Mouse (Mus musculus): ENCODE results near the gene Pdcd2l.
"Not testable (repeated sequence)": the region's sequence is repeated elsewhere in the genome, so short reads cannot be mapped to it uniquely, and the experiment has no call there.

The Pdcd2l gene

GRCm38 (mm10) chr7:34213281-34213680 is 16.8 kb upstream of the Pdcd2l start:
- no peak for DNase-seq

DNA sequence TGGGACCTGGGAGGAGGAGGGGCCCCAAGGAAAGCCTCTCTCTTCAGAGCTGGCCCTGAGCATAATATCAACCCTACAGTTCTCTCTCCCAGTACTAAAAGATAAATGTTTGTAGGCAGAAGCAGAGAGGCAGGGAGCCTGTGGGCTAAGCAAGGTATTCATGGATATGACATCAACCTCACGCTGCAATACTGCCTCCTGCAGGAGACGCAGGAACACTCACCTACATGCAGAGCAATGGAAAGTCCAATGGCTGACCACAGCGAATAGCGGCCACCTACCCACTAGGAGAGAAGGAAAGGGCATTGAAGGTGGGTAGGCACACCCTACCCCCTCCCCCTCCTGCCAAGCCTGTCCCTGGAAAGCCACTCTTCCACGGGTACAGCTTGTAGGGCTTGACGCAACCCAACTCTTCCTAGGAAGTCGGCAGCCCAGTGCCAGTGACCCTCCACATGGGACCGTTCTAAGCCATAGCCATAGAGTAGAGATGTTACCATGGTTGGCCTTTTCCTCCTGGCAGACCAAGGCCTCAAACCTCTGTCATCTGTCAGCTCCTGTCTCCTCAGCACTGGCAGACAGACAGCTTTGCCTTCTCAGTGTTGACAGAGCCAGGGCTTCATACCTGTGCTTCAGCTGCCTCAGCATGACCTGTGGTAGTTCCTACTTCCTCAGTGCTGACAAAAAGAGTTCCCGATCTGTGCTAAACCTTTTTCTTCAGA is 11.7 kb upstream of the Pdcd2l start:
- no peak for DNase-seq

DNA sequence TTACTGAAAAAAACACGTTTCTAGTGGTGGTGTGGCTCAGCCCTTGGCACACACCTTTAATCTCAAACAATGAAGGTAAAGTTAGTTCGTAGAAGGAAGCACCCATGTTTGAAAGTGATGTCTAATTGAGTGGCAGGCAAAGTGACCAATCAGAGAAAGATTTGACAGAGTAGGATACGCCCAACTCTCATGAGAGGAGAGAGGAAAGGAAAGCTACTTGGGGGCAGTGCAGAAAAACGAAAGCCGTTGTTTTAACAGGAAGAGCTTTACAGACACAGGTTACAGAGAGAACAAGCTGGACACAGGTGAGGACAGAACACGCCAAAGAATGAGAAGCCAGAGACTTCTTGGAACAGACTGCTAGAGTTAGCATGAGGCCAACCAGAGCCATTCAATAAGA is 9.9 kb upstream of the Pdcd2l start:
- DNase-seq: no peak

- not testable (repeated sequence) for DNase-seq
Observed at GRCm38 (mm10) chr7:34202147-34202546, 5.7 kb upstream of the Pdcd2l start.

DNA sequence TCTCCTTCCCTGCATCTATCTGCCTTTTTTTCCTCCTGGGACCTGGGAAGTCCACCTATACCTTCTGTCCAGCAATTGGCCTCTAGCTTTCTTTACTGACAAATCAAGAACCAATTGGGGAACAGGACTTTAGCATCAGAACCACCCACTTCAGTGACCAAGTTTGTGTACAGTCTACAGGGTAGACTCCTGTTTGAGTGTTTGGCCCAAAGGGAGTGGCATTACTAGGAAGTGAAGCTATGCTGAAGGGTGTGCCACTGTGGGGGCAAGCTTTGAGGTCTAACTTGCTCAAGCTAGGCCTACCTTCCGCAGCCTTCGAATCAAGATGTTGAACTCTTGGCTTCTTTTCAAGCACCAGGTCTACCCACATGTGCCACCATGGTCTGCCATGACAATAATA is 4.4 kb upstream of the Pdcd2l start:
- no peak for DNase-seq

- DNase-seq: peak in 1 of 2 experiments; percentile 47
Observed at GRCm38 (mm10) chr7:34198346-34198745, 1.9 kb upstream of the Pdcd2l start.

DNA sequence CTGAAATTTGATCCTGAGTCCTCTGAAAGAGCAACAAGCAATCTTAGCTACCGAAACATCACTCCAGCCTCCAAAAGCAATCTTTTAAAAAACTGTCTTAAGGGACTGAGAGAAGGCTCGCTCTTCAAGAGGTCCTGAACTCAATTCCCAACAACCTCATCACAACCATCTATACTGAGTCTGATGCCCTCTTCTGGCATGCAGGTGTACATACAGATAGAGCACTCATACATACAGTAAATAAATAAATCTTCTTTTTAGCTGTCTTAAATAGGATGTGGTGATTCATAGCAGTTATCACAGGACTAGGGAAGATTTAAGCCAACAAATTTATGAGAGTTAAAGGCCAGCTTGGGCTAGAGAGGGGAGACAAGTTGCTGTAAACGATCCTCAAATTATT is 829 bp downstream of the Pdcd2l start:
- no peak for DNase-seq

GRCm38 (mm10) chr7:34192825-34193224 is 3.6 kb downstream of the Pdcd2l start:
- no peak for DNase-seq

DNA sequence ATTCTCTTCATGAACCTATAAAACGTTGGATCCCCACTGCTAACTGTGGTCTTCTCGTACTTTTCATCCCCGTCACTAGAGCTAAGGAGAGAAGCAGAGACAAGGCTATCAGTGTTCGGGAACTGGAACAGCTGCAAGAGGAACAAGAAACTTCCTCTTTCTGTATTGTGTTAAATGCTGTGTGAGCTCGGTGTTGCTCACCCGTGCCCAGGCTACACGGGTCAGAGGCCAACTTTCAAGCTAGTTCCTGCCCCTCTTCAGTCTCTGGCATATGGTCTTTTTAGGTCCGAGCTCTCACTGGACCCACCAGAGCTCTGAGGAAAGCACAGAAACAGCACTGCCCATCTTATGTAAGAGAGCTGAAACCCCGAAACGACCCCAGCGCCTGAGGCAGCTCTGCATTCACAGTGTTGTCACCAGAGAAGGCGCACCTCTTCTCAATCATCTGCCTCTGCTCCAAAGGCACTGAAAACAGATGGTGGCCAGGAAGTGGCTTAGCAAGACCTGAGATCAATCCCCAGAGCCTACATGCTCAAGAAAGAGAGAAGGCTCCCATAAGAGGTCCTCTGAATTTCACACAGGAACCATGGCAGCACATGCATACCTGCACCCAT is 7.0 kb downstream of the Pdcd2l start:
- no peak for DNase-seq

- no peak for DNase-seq
Observed at GRCm38 (mm10) chr7:34183794-34184193, 12.7 kb downstream of the Pdcd2l start.

DNA sequence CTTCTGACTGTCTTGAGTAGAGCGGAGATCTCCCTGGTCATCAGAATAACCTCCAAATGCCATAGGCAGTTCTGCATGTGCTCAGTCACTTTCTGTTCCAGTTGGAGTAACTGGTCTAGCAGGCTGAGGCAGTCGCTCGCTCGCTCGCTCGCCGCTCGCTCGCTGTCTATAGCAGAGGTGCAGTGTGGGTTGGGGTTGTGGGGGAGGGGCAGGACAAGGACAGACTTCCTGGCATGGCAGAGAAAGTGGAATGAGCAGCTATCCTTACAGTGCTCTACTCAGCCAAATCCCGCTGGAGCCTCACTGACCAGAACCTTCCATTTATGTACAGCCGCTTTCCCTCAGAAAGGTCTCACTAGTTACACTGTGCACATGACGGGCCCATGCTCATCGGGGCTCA is 13.1 kb downstream of the Pdcd2l start:
- DNase-seq: no peak

DNA sequence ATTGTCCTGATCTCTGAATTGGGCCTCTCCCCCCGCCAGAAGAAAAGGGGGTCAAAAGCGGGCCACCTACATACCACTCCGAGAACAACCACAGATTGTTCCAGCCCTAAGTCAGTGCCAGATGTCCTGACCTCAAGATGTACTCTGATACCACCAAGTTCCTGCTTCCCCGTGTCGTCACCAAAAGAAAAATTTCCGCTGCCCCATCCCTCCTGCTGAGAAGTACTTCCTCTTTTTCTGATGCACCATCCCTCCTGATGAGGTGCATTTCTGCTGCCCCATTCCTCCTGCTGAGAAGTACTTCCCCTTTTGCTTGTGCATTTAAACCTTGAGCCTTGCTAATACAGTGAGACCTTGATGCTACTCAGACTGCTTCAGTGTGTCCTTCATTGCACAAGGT is 20.2 kb downstream of the Pdcd2l start:
- DNase-seq: not testable (repeated sequence)

DNA sequence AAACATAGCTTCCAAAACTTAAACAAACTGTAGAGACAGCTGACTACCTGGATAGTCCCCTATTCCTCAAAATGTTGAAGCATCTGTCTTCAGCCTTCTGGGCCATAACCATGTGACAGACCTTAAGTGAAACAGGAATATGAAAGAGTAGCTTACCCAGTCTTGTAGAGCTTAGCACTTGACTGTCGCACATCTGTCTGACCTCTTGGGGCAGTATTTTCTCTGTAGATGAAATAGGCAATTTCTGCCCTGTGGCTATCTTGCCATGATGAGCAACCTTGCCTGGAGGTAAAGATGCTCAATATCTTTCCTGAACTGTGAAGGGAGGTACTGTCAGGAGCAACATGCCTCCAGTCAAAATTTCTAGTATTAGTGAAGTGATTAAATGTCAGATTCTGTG is 24.2 kb downstream of the Pdcd2l start:
- no peak for DNase-seq

DNA sequence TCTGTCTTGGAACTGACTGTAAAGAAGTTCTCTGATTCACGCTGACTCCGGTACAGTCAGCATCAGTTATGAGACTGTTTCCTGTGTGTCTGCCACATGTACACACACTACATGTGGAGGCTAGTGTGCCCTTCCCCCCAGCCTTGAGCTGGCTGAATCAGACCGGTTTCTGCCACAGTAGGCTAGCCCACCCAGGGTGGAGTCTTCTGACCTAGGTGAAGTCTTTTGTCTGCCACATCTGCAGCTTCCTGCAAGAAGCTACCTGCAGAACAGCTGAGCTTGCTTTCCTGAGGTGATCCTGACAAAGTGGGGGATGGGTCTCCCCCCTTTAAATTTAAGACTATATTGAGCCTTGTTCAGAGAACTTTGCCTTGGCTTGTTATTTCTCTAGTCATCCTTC is 27.0 kb downstream of the Pdcd2l start, which contains the start of gene Uba2:
Gene Uba2, minus strand, starts transcription at position 146 of the 400 bp plus-strand sequence.
- DNase-seq: no peak

DNA sequence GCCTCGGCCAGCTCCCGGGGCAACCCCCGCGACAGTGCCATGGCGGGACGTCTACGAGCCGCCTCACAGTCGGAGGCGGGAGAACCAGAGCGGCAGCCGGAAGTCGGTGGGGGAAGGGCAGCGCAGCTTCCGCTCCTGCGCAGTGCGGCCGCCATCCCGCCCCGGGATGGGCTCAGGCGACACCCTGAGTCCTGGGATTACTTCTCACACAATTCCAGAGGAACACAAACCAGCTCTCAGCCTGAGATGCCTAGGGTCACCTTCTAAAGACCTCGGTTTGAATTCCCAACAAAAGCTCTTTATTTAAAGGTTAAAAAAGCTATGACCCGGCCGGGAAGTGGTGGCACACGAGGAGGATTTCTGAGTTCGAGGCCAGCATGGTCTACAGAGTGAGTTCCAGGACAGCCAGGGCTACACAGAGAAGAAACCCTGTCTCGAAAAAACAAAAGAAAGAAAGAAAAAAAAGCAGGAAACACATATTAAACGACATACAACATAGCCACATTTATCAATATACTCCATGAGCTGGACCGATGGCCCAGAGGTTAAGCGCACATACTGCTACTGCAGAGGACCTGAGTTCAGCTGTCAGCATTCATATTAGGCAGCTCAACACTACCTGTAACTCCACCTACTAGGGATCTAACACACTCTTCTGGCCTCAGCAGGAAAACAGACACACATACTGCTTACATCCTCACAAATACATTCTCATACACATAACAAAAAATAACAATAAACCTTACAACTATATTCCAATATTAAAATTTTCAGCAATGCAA is 27.8 kb downstream of the Pdcd2l start:
- peak; percentile 95 to 97 for DNase-seq

- no peak for DNase-seq
Observed at GRCm38 (mm10) chr7:34167766-34168469, 28.5 kb downstream of the Pdcd2l start.

DNA sequence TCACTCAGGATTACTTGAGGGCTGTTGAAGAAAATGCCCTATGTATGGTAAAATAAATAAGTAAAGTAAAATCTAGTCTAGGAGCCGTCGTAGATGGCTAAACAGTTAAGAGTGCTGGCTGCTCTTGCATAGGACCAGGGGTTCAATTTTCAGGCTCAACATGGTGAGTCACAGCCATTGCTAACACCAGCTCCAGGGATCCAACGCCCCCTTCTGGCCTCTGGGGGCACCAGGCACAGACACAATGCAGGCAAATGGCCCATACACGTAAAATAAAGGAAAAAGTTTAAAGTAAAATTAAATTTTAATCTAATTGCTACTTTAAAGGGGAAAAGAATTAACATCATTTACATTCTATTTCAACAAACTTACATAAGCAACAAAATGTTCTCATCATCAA is 29.6 kb downstream of the Pdcd2l start:
- peak; percentile 13 to 35 for DNase-seq

- DNase-seq: no peak
Observed at GRCm38 (mm10) chr7:34165999-34166398, 30.5 kb downstream of the Pdcd2l start.

- no peak for DNase-seq
Observed at GRCm38 (mm10) chr7:34164671-34165070, 31.8 kb downstream of the Pdcd2l start.

- DNase-seq: no peak
Observed at GRCm38 (mm10) chr7:34159167-34159566, 37.3 kb downstream of the Pdcd2l start.

DNA sequence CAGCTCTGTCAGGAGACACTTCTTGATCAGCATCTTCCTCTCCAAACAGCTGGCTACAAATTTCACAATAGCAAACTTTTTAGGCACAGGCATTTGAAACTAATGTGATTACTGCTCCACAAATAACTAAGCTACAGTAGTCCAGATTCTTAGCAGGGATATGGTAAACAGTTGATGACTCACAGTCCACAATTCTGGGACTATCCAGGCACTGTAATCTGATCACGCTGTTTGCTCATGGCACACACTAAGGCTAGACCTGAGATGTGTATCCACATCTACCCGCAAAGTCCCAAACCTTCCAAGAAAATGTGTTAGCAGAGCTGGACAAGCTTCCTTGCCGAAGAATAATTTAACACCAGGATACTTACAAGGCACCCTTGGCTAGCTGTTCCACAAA is 38.5 kb downstream of the Pdcd2l start:
- no peak for DNase-seq

DNA sequence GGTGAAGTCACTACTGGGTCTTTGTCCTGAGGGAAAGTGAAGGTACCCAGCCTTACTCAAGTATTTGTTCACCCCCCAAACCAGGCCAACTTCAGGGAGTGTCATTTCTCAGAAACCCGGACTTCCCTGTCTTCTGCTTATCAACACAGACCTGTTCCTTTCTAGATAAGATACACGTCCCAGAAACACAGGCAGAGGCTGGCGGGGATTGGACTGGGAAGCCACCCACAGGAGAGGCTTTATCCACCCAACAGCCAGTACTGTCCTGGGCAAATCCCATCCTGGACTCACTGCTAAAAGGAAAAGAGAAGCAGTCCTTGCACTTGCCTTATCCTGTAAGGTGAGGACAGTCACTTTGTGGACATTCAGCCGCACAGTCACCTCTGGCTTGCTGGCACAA is 49.3 kb downstream of the Pdcd2l start:
- no peak for DNase-seq

DNA sequence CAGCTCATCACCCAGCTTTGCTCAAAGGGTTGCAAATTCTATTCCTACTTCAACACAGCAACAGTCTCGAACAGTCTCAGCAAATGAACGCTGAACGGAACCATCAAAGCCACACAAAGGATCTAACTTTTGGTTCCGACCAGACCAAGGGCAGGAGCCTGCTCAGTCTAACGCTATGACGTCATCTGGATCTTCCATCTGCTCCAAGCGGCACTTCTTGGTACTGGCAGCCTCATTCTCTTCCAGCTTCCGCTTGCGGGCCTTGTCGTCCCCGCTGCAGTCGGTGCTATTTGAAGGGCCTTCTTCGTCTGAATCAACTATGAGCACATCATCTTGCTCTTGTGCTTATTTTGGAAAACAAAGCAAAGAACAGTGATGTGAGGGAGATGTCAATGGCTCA is 55.3 kb downstream of the Pdcd2l start:
- no peak for DNase-seq
